Mouse (Mus musculus): Measurements from ENCODE around the gene Col4a4. TPM values are rescaled to one million over a fixed set of nuclear protein-coding genes. Genes with fewer than 3 reads are reported as not detected.

The Col4a4 gene
- polyA plus RNA-seq, 1 experiment from 2014 or later: 0.05 TPM

DNA sequence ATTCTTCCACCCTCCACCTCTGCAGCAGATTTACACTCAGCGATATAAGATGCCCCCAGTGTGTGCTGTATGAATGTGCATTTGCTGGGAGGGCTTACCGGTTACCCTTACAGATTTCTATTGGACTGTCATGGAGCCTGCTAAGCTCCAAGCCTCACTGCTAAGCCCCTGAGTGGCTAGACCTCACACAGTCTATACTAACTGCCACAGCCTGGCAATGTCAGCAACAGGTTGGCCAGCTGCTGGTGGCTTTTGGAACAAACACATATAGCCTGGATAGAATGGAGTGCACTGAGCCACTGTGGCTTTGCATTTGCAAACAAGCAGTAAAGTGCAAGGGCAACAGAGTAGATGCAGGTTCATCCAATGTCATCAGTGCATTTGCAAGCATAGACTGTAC, 94.7 kb downstream of the Col4a4 start:
- 67% methylated on average over 2 of the region's 2 CpGs for WGBS
- no peaks in the 10 kb centered on the region for H3K27me3 ChIP-seq (replicated peaks; ENCODE audit: control insufficient read depth, insufficient read depth, low read length)
- H3K4me3 ChIP-seq (ENCODE audit: low read length): no peak overlapping the region
- no peak overlapping the region for H3K27ac ChIP-seq (ENCODE audit: low read length)
- no peak overlapping the region for H3K4me2 ChIP-seq (ENCODE audit: low read depth, low read length)
- no peaks in the 10 kb centered on the region for H3K4me1 ChIP-seq (ENCODE audit: control insufficient read depth, insufficient read depth, low read length)
- no peaks in the 10 kb centered on the region for H3K36me3 ChIP-seq (ENCODE audit: control insufficient read depth, insufficient read depth, low read length)
- H3K9ac ChIP-seq (ENCODE audit: low read depth, low read length): no peak overlapping the region
- H3K9me3 ChIP-seq (ENCODE audit: control insufficient read depth, low read length): no peaks in the 10 kb centered on the region
- ATAC-seq: no peak

- no peaks in the 10 kb centered on the region for H3K27me3 ChIP-seq (replicated peaks; ENCODE audit: control insufficient read depth, insufficient read depth, low read length)
- H3K4me1 ChIP-seq (ENCODE audit: control insufficient read depth, insufficient read depth, low read length): no peaks in the 10 kb centered on the region
- no peak overlapping the region for H3K9ac ChIP-seq (ENCODE audit: low read depth, low read length)
- no peak for ATAC-seq
- no peak overlapping the region for H3K27ac ChIP-seq (ENCODE audit: low read length)
- H3K4me2 ChIP-seq (ENCODE audit: low read depth, low read length): no peak overlapping the region
- WGBS: 83% methylated on average over 4 of the region's 4 CpGs
- H3K36me3 ChIP-seq (ENCODE audit: control insufficient read depth, insufficient read depth, low read length): no peaks in the 10 kb centered on the region
- no peak overlapping the region for H3K4me3 ChIP-seq (ENCODE audit: low read length)
- no peaks in the 10 kb centered on the region for H3K9me3 ChIP-seq (ENCODE audit: control insufficient read depth, low read length)
These were observed 100.3 kb downstream of the Col4a4 start for GRCm38 (mm10) chr1:82486371-82486770.

- no peaks in the 10 kb centered on the region for H3K4me1 ChIP-seq (ENCODE audit: control insufficient read depth, insufficient read depth, low read length)
- H3K4me2 ChIP-seq (ENCODE audit: low read depth, low read length): no peak overlapping the region
- H3K27me3 ChIP-seq (replicated peaks; ENCODE audit: control insufficient read depth, insufficient read depth, low read length): no peaks in the 10 kb centered on the region
- no peaks in the 10 kb centered on the region for H3K36me3 ChIP-seq (ENCODE audit: control insufficient read depth, insufficient read depth, low read length)
- H3K4me3 ChIP-seq (ENCODE audit: low read length): no peak overlapping the region
- WGBS: 79% methylated on average over 7 of the region's 7 CpGs
- no peak overlapping the region for H3K27ac ChIP-seq (ENCODE audit: low read length)
- ATAC-seq: no peak
- no peaks in the 10 kb centered on the region for H3K9me3 ChIP-seq (ENCODE audit: control insufficient read depth, low read length)
- H3K9ac ChIP-seq (ENCODE audit: low read depth, low read length): no peak overlapping the region
These were observed 104.3 kb downstream of the Col4a4 start for GRCm38 (mm10) chr1:82482371-82482770.

GRCm38 (mm10) chr1:82479696-82480487, 106.8 kb downstream of the Col4a4 start:
- H3K9ac ChIP-seq (ENCODE audit: low read depth, low read length): no peak overlapping the region
- H3K4me2 ChIP-seq (ENCODE audit: low read depth, low read length): no peak overlapping the region
- H3K9me3 ChIP-seq (ENCODE audit: control insufficient read depth, low read length): no peaks in the 10 kb centered on the region
- 83% methylated on average over 12 of the region's 12 CpGs for WGBS
- H3K4me3 ChIP-seq (ENCODE audit: low read length): no peak overlapping the region
- ATAC-seq: no peak
- H3K36me3 ChIP-seq (ENCODE audit: control insufficient read depth, insufficient read depth, low read length): no peaks in the 10 kb centered on the region
- no peaks in the 10 kb centered on the region for H3K27me3 ChIP-seq (replicated peaks; ENCODE audit: control insufficient read depth, insufficient read depth, low read length)
- no peaks in the 10 kb centered on the region for H3K4me1 ChIP-seq (ENCODE audit: control insufficient read depth, insufficient read depth, low read length)
- H3K27ac ChIP-seq (ENCODE audit: low read length): no peak overlapping the region

DNA sequence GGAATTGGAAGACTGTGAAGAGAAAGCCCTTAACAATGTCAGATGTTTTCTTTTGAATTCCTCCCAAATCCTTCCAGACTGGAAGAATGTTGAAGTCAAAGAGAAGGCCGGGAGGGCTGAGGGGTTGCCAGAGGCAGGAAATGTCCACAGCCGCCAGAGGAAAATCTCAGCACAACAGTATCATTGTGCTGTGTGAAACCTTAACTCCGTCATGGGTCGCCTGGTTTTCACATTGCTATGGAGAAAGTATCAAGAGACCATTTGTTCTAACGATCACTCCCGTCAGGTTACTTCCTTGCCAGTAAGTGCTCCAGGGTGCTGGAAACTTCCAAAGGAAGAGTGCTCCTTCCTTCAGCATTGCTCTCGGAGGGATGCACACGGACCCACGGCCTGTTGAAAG, 109.9 kb downstream of the Col4a4 start:
- Histone ChIP-seq H3K27me3 (replicated peaks; ENCODE audit: control insufficient read depth, insufficient read depth, low read length) (no peaks in the 10 kb centered on the region), H3K4me3 (ENCODE audit: low read length) (no peak overlapping the region), H3K4me1 (ENCODE audit: control insufficient read depth, insufficient read depth, low read length) (no peaks in the 10 kb centered on the region), H3K9me3 (ENCODE audit: control insufficient read depth, low read length) (no peaks in the 10 kb centered on the region), H3K27ac (ENCODE audit: low read length) (no peak overlapping the region), H3K4me2 (ENCODE audit: low read depth, low read length) (no peak overlapping the region), H3K36me3 (ENCODE audit: control insufficient read depth, insufficient read depth, low read length) (no peaks in the 10 kb centered on the region), H3K9ac (ENCODE audit: low read depth, low read length) (no peak overlapping the region)
- 31% methylated on average over 9 of the region's 9 CpGs for WGBS
- ATAC-seq: no peak

DNA sequence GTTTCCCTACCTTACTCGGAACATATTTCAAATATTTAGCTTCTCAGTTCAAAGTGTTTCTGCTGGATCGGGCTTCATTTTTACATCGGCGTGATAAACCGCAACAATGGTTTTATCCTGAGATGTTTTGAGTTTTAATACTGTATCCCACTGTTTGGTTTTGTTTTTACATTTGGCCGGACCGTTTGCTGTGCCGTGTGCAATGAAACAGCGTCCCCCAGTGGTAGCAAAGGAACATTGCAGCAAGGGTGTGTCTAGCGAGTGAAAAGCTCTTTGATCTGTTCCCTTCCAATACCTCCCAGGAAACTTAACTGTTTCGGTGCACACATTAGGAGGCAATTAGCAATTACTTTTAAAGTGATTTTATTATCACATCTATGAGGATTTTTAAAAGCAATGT, 110.4 kb downstream of the Col4a4 start:
- Histone ChIP-seq H3K4me3 (ENCODE audit: low read length) (no peak overlapping the region), H3K27ac (ENCODE audit: low read length) (no peak overlapping the region), H3K4me1 (ENCODE audit: control insufficient read depth, insufficient read depth, low read length) (no peaks in the 10 kb centered on the region), H3K4me2 (ENCODE audit: low read depth, low read length) (no peak overlapping the region), H3K9ac (ENCODE audit: low read depth, low read length) (no peak overlapping the region), H3K9me3 (ENCODE audit: control insufficient read depth, low read length) (no peaks in the 10 kb centered on the region), H3K36me3 (ENCODE audit: control insufficient read depth, insufficient read depth, low read length) (no peaks in the 10 kb centered on the region), H3K27me3 (replicated peaks; ENCODE audit: control insufficient read depth, insufficient read depth, low read length) (no peaks in the 10 kb centered on the region)
- WGBS: 46% methylated on average over 11 of the region's 11 CpGs
- ATAC-seq: no peak

GRCm38 (mm10) chr1:82475821-82476220, 110.8 kb downstream of the Col4a4 start:
- no peaks in the 10 kb centered on the region for H3K27me3 ChIP-seq (replicated peaks; ENCODE audit: control insufficient read depth, insufficient read depth, low read length)
- H3K4me1 ChIP-seq (ENCODE audit: control insufficient read depth, insufficient read depth, low read length): no peaks in the 10 kb centered on the region
- 75% methylated on average over 4 of the region's 4 CpGs for WGBS
- H3K4me2 ChIP-seq (ENCODE audit: low read depth, low read length): no peak overlapping the region
- H3K27ac ChIP-seq (ENCODE audit: low read length): no peak overlapping the region
- ATAC-seq: no peak
- H3K4me3 ChIP-seq (ENCODE audit: low read length): no peak overlapping the region
- no peak overlapping the region for H3K9ac ChIP-seq (ENCODE audit: low read depth, low read length)
- H3K36me3 ChIP-seq (ENCODE audit: control insufficient read depth, insufficient read depth, low read length): no peaks in the 10 kb centered on the region
- no peaks in the 10 kb centered on the region for H3K9me3 ChIP-seq (ENCODE audit: control insufficient read depth, low read length)

DNA sequence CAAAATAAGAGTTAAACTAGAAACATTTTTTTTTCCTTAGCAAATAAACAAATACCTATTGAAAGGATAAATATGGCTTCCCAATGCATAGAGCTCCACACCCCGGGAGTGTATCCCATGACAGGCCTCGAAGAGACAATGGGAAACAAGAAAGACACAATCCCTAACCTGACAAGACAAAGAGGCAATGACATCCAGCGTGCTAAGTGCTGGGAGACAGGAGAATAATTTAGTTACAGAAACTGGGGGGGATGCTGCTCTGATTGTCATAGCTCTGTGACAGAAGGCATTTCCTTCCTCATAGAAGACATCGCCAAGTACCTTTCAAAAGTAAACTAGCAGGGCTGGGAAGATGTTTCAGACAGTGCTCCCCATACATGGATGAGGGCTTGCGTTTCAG, 111.4 kb downstream of the Col4a4 start:
- H3K9me3 ChIP-seq (ENCODE audit: control insufficient read depth, low read length): no peaks in the 10 kb centered on the region
- no peaks in the 10 kb centered on the region for H3K27me3 ChIP-seq (replicated peaks; ENCODE audit: control insufficient read depth, insufficient read depth, low read length)
- 71% methylated on average over 5 of the region's 5 CpGs for WGBS
- no peak overlapping the region for H3K4me3 ChIP-seq (ENCODE audit: low read length)
- H3K9ac ChIP-seq (ENCODE audit: low read depth, low read length): no peak overlapping the region
- no peaks in the 10 kb centered on the region for H3K36me3 ChIP-seq (ENCODE audit: control insufficient read depth, insufficient read depth, low read length)
- no peak overlapping the region for H3K4me2 ChIP-seq (ENCODE audit: low read depth, low read length)
- H3K4me1 ChIP-seq (ENCODE audit: control insufficient read depth, insufficient read depth, low read length): no peaks in the 10 kb centered on the region
- no peak overlapping the region for H3K27ac ChIP-seq (ENCODE audit: low read length)
- ATAC-seq: no peak

GRCm38 (mm10) chr1:82474461-82474961, 112.1 kb downstream of the Col4a4 start:
- Histone ChIP-seq H3K27ac (ENCODE audit: low read length) (no peak overlapping the region), H3K4me2 (ENCODE audit: low read depth, low read length) (no peak overlapping the region), H3K36me3 (ENCODE audit: control insufficient read depth, insufficient read depth, low read length) (no peaks in the 10 kb centered on the region), H3K27me3 (replicated peaks; ENCODE audit: control insufficient read depth, insufficient read depth, low read length) (no peaks in the 10 kb centered on the region), H3K9me3 (ENCODE audit: control insufficient read depth, low read length) (no peaks in the 10 kb centered on the region), H3K4me3 (ENCODE audit: low read length) (no peak overlapping the region), H3K9ac (ENCODE audit: low read depth, low read length) (no peak overlapping the region), H3K4me1 (ENCODE audit: control insufficient read depth, insufficient read depth, low read length) (no peaks in the 10 kb centered on the region)
- no peak for ATAC-seq
- 33% methylated on average over 4 of the region's 4 CpGs for WGBS

- Histone ChIP-seq H3K4me1 (ENCODE audit: control insufficient read depth, insufficient read depth, low read length) (no peaks in the 10 kb centered on the region), H3K27me3 (replicated peaks; ENCODE audit: control insufficient read depth, insufficient read depth, low read length) (no peaks in the 10 kb centered on the region), H3K4me3 (ENCODE audit: low read length) (no peak overlapping the region), H3K4me2 (ENCODE audit: low read depth, low read length) (no peak overlapping the region), H3K9me3 (ENCODE audit: control insufficient read depth, low read length) (no peaks in the 10 kb centered on the region), H3K36me3 (ENCODE audit: control insufficient read depth, insufficient read depth, low read length) (no peaks in the 10 kb centered on the region), H3K27ac (ENCODE audit: low read length) (no peak overlapping the region), H3K9ac (ENCODE audit: low read depth, low read length) (no peak overlapping the region)
- no peak for ATAC-seq
These were observed 113.2 kb downstream of the Col4a4 start for GRCm38 (mm10) chr1:82473467-82473866.

Measured in intestine, embryonic 16.5 days (tissue).